Mouse (Mus musculus) ES-CJ7 (cell line): ENCODE data around the gene Gm8138.
A peak's percentile ranks its signal among the peaks of the same experiment; 100 is the strongest.
"Not testable (repeated sequence)": the region's sequence is repeated elsewhere in the genome, so short reads cannot be mapped to it uniquely, and the experiment has no call there.

ENCODE experiments used
- DNase-seq: peaks from one replicate; pipeline ENCODE4 v3.0.0; 2011; ENCODE audit warnings: low read depth, low spot score

The Gm8138 gene

DNA sequence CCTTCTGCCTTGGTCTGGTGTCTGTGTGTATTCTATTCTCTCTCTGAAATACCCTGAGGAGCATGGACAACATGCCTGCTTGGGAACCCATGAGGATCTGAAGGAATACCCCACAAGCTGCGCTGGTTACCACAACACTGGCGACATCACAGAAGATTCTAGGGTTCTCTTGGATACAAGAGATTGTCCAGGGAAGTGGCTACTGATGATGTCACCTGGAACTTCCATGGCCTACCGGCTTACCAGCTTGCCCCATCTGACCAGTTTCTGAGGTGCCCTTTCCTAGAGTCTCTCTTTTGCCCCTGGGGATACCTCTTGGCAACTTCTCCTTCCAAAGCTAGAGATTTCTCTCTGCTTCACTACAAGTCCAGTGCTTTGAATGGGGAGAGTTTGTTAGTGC is at the start of gene Gm8138:
Gm8138 (minus strand) TSS at position 101 of the 400 bp plus-strand sequence.
- DNase-seq = not testable (repeated sequence)

DNA sequence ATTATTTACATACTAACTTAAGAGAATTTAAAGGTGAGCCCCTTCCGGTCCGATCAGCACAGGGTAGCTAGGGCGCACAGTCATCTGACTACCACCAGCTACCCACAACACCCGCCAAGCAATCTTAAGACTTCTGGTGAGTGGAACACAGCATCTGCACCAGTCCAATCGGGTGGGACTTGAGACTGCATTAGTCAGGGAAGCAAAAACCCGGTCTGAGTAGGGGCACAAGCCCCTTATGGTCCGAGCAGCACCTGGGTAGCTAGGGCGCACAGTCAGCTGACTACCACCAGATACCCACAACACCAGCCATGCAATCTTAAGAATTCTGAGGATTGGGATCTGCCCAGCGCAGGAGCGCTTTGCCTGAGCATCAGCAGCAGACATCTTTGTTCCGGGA is 54.4 kb downstream of the Gm8138 start:
- DNase-seq = peak; percentile 84
